Mouse (Mus musculus): ENCODE results near the gene Slc9a8. TPM values are rescaled to one million over a fixed set of nuclear protein-coding genes. Genes with fewer than 3 reads are reported as not detected.

The Slc9a8 gene
- 31.9 and 51.5 TPM in 2 replicates for total RNA-seq (2014; rRNA removed; ENCODE audit: low replicate concordance)
- 9.9 and 10.7 TPM in 2 replicates for polyA plus RNA-seq (2015; fragmentation: Nextera tagmentation; extraction: Ambion mirVana)

DNA sequence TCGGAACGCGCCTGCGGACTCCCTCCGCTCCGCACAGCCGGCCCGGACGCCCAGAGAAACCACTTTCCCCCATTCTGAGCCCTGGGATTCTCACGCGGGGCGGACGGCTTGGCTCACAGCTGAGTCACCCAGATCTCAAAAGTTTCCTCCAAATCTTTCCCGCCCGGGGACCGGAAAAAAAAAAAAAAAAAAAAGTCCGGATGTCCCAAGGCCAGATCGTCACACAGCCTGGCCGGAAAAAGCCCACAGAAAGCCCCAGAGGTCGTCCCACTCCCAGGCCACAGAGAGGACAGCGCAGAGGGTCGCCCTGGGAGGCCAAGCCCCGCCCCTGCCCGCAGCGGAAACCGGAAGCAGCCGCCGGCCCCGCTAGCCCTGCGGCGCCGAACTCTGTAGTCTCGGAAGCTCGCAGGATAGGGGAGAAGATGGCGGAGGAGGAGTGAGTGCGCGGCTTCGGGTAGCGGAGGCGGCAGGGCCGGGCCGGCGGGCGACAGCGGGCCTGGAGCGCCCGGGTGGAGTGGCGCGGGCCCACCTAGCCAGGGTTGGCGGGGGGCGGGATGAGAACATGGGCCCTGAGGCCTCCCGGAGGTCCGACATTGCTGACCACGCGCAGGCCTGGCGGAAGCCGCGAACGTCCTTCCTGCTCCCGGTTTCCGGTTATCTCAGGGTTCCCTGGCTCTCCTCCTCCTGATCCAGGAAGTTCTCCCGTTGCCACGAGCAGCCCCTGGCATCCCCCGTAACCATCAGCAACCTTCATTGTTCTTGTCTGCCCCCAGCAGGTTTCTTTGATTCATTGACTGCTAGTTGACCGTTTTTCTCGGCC, at the start of gene Slc9a8:
Slc9a8 (plus strand) TSS at position 383 of the 820 bp plus-strand sequence.
- DNase-seq (ENCODE audit: low spot score) (peak; percentile 95), ATAC-seq (ENCODE audit: insufficient read depth, low read depth) (peak; percentile 97)
- H3K9ac ChIP-seq (replicated peaks; ENCODE audit: low read depth, low read length), result peak within 1 kb of the TSS; percentile 89
- TF ChIP-seq CTCF (IDR thresholded peaks at IDR 0.05; ENCODE audit: low read depth) (peak; percentile 22), EP300 (IDR thresholded peaks at IDR 0.05; ENCODE audit: low read depth) (peak; percentile 88; the same call in 1 of the 2 replicates)
- no peaks in the 10 kb centered on the region for H3K27me3 ChIP-seq (ENCODE audit: control insufficient read depth, insufficient read depth, low read length)
- H3K4me2 ChIP-seq (ENCODE audit: low read depth, low read length), result peak within 1 kb of the TSS; percentile 86
- peak within 1 kb of the TSS; percentile 92 for H3K4me3 ChIP-seq (ENCODE audit: low read depth, low read length)
- peaks cover 12% of the 10 kb centered on the region for H3K4me1 ChIP-seq (ENCODE audit: control insufficient read depth, insufficient read depth)
- no peaks in the 10 kb centered on the region for H3K9me3 ChIP-seq (replicated peaks; ENCODE audit: control insufficient read depth, low read length)
- H3K36me3 ChIP-seq (replicated peaks; ENCODE audit: control insufficient read depth, insufficient read depth, low read length), result peaks cover 28% of the 10 kb centered on the region
- H3K27ac ChIP-seq (ENCODE audit: low read depth), result peak within 1 kb of the TSS; percentile 99
- WGBS, result under 1% methylated on average over 55 of the region's 66 CpGs

- no peak overlapping the region for H3K9ac ChIP-seq (replicated peaks; ENCODE audit: low read depth, low read length)
- H3K27ac ChIP-seq (ENCODE audit: low read depth), result peak overlapping the region; percentile 17
- TF ChIP-seq CTCF (IDR thresholded peaks at IDR 0.05; ENCODE audit: low read depth), result no peak
- no peak for TF ChIP-seq EP300 (IDR thresholded peaks at IDR 0.05; ENCODE audit: low read depth)
- no peaks in the 10 kb centered on the region for H3K36me3 ChIP-seq (replicated peaks; ENCODE audit: control insufficient read depth, insufficient read depth, low read length)
- H3K9me3 ChIP-seq (replicated peaks; ENCODE audit: control insufficient read depth, low read length), result no peaks in the 10 kb centered on the region
- H3K27me3 ChIP-seq (ENCODE audit: control insufficient read depth, insufficient read depth, low read length), result no peaks in the 10 kb centered on the region
- H3K4me1 ChIP-seq (ENCODE audit: control insufficient read depth, insufficient read depth), result peaks cover 25% of the 10 kb centered on the region
- WGBS, result 25% methylated on average over 5 of the region's 5 CpGs
- no peak overlapping the region for H3K4me2 ChIP-seq (ENCODE audit: low read depth, low read length)
- DNase-seq (ENCODE audit: low spot score), result peak; percentile 74
- ATAC-seq (ENCODE audit: insufficient read depth, low read depth), result peak; percentile 72
- no peak overlapping the region for H3K4me3 ChIP-seq (ENCODE audit: low read depth, low read length)
Measured at GRCm38 (mm10) chr2:167373266-167373665, 48.2 kb upstream of the Slc9a8 start.

- Histone ChIP-seq H3K4me3 (ENCODE audit: low read depth, low read length) (no peak overlapping the region), H3K4me1 (ENCODE audit: control insufficient read depth, insufficient read depth) (peaks cover 25% of the 10 kb centered on the region), H3K9ac (replicated peaks; ENCODE audit: low read depth, low read length) (no peak overlapping the region), H3K27ac (ENCODE audit: low read depth) (no peak overlapping the region), H3K9me3 (replicated peaks; ENCODE audit: control insufficient read depth, low read length) (no peaks in the 10 kb centered on the region), H3K4me2 (ENCODE audit: low read depth, low read length) (no peak overlapping the region), H3K27me3 (ENCODE audit: control insufficient read depth, insufficient read depth, low read length) (no peaks in the 10 kb centered on the region), H3K36me3 (replicated peaks; ENCODE audit: control insufficient read depth, insufficient read depth, low read length) (no peaks in the 10 kb centered on the region)
- DNase-seq (ENCODE audit: low spot score) (no peak), ATAC-seq (ENCODE audit: insufficient read depth, low read depth) (no peak)
- TF ChIP-seq CTCF (IDR thresholded peaks at IDR 0.05; ENCODE audit: low read depth), result no peak
- TF ChIP-seq EP300 (IDR thresholded peaks at IDR 0.05; ENCODE audit: low read depth), result no peak
- WGBS, result 93% methylated on average over 12 of the region's 12 CpGs
Measured at GRCm38 (mm10) chr2:167374191-167374805, 47.2 kb upstream of the Slc9a8 start.

GRCm38 (mm10) chr2:167375135-167375534, 46.4 kb upstream of the Slc9a8 start:
- peak overlapping the region; percentile 80; the same call in 1 of the 2 replicates for H3K27ac ChIP-seq (ENCODE audit: low read depth)

DNA sequence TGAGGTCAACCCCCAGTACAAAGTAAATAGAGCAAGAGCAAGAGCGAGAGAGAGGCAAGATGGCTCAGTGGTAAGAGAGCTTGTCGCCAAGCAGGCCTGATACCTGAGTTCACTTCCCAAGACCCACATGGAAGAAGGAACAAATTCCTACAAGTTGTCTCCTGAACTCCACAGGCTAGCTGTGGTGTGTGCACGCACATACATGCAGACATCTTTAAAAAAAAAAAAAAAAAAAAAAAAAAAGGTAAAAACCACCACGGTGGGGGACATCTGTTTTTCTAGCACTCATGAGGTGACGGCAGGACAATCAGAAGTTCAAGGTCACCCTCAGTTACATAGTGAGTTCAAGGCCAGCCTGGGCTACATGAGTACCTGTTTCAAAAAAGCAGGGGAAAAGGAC, 45.8 kb upstream of the Slc9a8 start:
- 85% methylated on average over 5 of the region's 5 CpGs for WGBS
- Histone ChIP-seq H3K27ac (ENCODE audit: low read depth) (peak overlapping the region; percentile 80), H3K36me3 (replicated peaks; ENCODE audit: control insufficient read depth, insufficient read depth, low read length) (no peaks in the 10 kb centered on the region), H3K9me3 (replicated peaks; ENCODE audit: control insufficient read depth, low read length) (no peaks in the 10 kb centered on the region), H3K4me3 (ENCODE audit: low read depth, low read length) (no peak overlapping the region), H3K27me3 (ENCODE audit: control insufficient read depth, insufficient read depth, low read length) (no peaks in the 10 kb centered on the region), H3K4me2 (ENCODE audit: low read depth, low read length) (no peak overlapping the region), H3K9ac (replicated peaks; ENCODE audit: low read depth, low read length) (no peak overlapping the region), H3K4me1 (ENCODE audit: control insufficient read depth, insufficient read depth) (peaks cover 29% of the 10 kb centered on the region)
- ATAC-seq (ENCODE audit: insufficient read depth, low read depth), result no peak
- no peak for DNase-seq (ENCODE audit: low spot score)
- TF ChIP-seq EP300 (IDR thresholded peaks at IDR 0.05; ENCODE audit: low read depth) (no peak), CTCF (IDR thresholded peaks at IDR 0.05; ENCODE audit: low read depth) (no peak)

More at GRCm38 (mm10) chr2:167375135-167375534, 46.4 kb upstream of the Slc9a8 start:
- no peak overlapping the region for H3K4me2 ChIP-seq (ENCODE audit: low read depth, low read length)
- H3K4me3 ChIP-seq (ENCODE audit: low read depth, low read length), result no peak overlapping the region
- no peaks in the 10 kb centered on the region for H3K36me3 ChIP-seq (replicated peaks; ENCODE audit: control insufficient read depth, insufficient read depth, low read length)
- no peak for TF ChIP-seq EP300 (IDR thresholded peaks at IDR 0.05; ENCODE audit: low read depth)
- TF ChIP-seq CTCF (IDR thresholded peaks at IDR 0.05; ENCODE audit: low read depth), result no peak
- H3K27me3 ChIP-seq (ENCODE audit: control insufficient read depth, insufficient read depth, low read length), result no peaks in the 10 kb centered on the region
- 63% methylated on average over 9 of the region's 9 CpGs for WGBS
- no peak for ATAC-seq (ENCODE audit: insufficient read depth, low read depth)
- no peaks in the 10 kb centered on the region for H3K9me3 ChIP-seq (replicated peaks; ENCODE audit: control insufficient read depth, low read length)
- no peak for DNase-seq (ENCODE audit: low spot score)
- peaks cover 25% of the 10 kb centered on the region for H3K4me1 ChIP-seq (ENCODE audit: control insufficient read depth, insufficient read depth)
- no peak overlapping the region for H3K9ac ChIP-seq (replicated peaks; ENCODE audit: low read depth, low read length)
